Mouse (Mus musculus) B cell, adult 62 days (primary cell): Measurements from ENCODE around the gene Olfr1173. TPM values are rescaled to one million over a fixed set of nuclear protein-coding genes. Genes with fewer than 3 reads are reported as not detected.

Experiments
- total RNA-seq: library from RNA; stranded (reverse); gene quantifications from 4 replicates; pipeline ENCODE4 v1.2.4, GENCODE M21; 2023

Olfr1173 gene
- not detected in 4 replicates for total RNA-seq

DNA sequence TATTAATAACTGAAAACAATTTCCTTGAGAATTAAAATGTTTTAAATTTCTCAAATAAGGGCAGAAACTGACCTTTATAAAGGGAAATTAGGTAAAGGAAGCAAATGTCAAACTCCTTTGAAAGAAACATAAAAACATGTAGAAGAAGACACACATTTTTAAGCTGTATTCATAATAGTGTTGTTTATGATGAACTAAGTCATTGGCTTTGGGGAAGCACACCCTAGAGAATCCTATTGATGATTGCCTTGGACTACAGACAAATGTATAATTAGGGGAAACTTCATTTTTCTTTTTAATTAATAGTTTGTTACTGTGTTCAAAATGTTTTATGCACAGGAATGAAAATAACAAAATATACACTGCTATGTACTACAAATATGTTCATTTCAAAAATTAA, at the start of gene Olfr1173:
TSS of gene Olfr1173 (minus strand) at position 101 of the 400 bp plus-strand sequence.

DNA sequence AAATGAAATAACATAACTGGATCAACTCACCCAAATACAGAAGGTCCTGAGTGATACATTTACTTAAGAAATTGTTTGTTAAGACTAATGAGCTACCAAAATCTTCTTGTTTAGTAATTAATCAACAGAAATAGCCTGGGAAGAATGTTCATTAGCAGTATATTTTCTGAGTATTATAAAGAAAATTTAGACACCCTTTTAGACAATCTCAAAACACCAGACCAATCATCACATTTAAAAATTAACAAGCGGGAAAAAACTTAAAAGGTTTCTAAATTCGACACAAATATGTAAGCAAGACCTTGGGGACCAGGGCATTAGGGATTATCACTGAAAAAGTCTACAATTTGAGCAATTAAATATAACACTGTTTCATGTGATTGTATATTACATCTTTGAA, 47.4 kb upstream of the Olfr1173 start, which contains the start of gene Olfr1175-ps:
TSS of gene Olfr1175-ps (minus strand) at position 101 of the 400 bp plus-strand sequence.

DNA sequence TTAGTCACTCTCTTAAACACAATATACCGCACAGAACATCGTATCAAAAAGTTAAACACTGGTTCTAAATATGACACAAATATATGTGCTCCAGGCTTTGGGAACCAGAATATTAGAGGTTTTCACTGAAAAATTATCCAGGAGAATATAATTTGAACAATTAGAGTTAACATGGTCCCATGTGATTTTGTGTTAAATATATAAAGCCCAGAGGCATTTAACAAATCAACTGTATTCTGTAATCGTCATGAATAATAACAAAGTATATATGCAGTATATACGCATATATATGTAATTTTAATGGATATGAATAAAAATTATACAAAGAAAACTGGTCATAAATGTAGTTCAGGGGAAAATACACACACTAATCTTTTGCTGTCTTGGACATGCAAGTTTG, 35.4 kb upstream of the Olfr1173 start, which contains the start of gene Olfr1174-ps:
TSS of gene Olfr1174-ps (minus strand) at position 101 of the 400 bp plus-strand sequence.

DNA sequence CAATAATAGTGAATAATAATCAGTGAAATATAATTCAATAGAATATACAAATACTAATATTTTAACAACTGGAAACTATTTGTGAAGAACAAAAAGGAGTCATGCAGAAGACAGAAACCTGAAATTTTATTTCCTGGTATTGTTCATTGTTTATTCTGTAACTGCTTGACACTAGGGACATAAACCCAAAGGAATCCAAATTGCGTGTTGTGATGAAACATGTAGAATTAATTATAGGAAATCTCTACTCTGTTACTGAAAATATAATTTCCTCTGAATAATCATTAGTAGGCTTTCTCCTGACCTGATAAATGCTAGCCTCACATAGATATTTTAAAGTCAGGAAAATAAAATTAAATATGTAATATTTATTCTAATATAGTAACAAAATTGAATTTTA, 51.4 kb downstream of the Olfr1173 start, which contains the start of gene Olfr1170:
TSS of gene Olfr1170 (minus strand) at position 101 of the 400 bp plus-strand sequence.

Other genes with a start within 250 kb of the Olfr1173 start
- gene Olfr73, start 242.2 kb downstream of the Olfr1173 start, total RNA-seq, result not detected in 4 replicates
- not detected in 4 replicates for gene Olfr1162, start 228.7 kb downstream of the Olfr1173 start, total RNA-seq
- not detected in 4 replicates for gene Olfr1163, start 208.0 kb downstream of the Olfr1173 start, total RNA-seq
- not detected in 4 replicates for gene Olfr1164, start 185.9 kb downstream of the Olfr1173 start, total RNA-seq
- not detected in 4 replicates for gene Olfr1166, start 151.6 kb downstream of the Olfr1173 start, total RNA-seq
- not detected in 4 replicates for gene Olfr1167, start 124.7 kb downstream of the Olfr1173 start, total RNA-seq
- not detected in 4 replicates for gene Olfr1168, start 98.0 kb downstream of the Olfr1173 start, total RNA-seq
- not detected in 4 replicates for gene Olfr1170, start 51.5 kb downstream of the Olfr1173 start, total RNA-seq
- gene Olfr1174-ps, start 35.3 kb upstream of the Olfr1173 start, total RNA-seq, result not detected in 4 replicates
- gene Olfr1175-ps, start 47.3 kb upstream of the Olfr1173 start, total RNA-seq, result not detected in 4 replicates
- gene Olfr1176, start 56.8 kb upstream of the Olfr1173 start, total RNA-seq, result not detected in 4 replicates
- not detected in 4 replicates for gene Olfr1177-ps, start 66.6 kb upstream of the Olfr1173 start, total RNA-seq
- not detected in 4 replicates for gene Olfr1178, start 107.2 kb upstream of the Olfr1173 start, total RNA-seq
- not detected in 4 replicates for gene Olfr1179, start 126.6 kb upstream of the Olfr1173 start, total RNA-seq
- gene Olfr1180, start 139.3 kb upstream of the Olfr1173 start, total RNA-seq, result not detected in 4 replicates
- gene Olfr1181, start 146.3 kb upstream of the Olfr1173 start, total RNA-seq, result not detected in 4 replicates
- not detected in 4 replicates for gene Gm13757, start 169.3 kb upstream of the Olfr1173 start, total RNA-seq
- gene Olfr1183, start 175.0 kb upstream of the Olfr1173 start, total RNA-seq, result not detected in 4 replicates
- gene Olfr1184, start 203.7 kb upstream of the Olfr1173 start, total RNA-seq, result not detected in 4 replicates
- gene Olfr1185-ps1, start 213.4 kb upstream of the Olfr1173 start, total RNA-seq, result not detected in 4 replicates
- gene Olfr1186, start 238.7 kb upstream of the Olfr1173 start, total RNA-seq, result not detected in 4 replicates